Mouse (Mus musculus): ENCODE results near the gene Trpm7.
"Not testable (repeated sequence)": the region's sequence is repeated elsewhere in the genome, so short reads cannot be mapped to it uniquely, and the experiment has no call there.

Trpm7 gene

DNA sequence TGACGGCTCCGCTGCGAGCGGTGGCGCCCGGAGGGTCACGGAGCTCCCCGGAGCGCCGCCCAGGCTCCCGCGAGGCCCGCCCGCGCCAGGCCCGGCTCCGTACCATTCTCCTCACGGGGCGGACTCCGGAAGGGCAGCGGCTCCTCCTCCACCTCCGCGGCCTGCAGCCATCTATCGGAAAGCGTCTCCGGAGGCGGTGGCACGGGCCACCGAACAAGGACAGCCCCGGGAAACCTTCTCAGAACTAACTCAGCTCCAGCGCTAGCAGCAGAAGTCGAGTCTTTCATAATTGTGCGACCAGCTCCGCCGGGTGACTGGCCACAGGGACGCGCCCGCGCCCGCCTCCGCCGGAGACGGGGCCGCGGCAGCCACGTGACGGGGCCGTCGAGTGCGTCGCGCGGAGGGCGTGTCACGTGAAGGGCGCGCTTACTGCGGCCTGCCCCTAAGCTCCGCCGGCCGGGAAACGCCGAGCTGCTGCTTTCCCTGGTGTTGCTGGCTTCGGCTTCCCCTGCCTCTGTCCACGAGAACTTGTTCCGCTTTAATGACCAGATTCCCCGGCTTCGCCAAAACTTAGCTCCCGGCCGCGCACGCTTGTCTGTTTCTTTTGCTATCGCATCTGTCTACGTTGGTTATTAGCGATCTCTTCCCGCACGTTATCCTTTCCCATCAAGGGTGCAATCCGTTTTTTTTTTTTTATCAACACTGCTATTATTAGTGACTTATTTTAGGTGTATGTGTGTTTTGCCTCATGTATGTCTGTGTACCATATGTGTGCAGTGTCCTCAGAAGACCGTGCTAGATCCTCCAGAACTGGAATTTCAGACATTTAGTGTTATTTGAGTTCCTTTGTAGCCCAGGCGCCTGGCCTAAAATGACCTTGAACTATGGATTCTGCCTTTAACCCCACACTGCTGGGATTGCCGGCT lies at the start of gene Trpm7:
Gene Trpm7, minus strand, starts transcription at position 360 of the 926 bp plus-strand sequence.
- peak; percentile 81 to 83 for DNase-seq (ENCODE audit: low read depth in 2 of 2, low spot score in 2 of 2)

DNA sequence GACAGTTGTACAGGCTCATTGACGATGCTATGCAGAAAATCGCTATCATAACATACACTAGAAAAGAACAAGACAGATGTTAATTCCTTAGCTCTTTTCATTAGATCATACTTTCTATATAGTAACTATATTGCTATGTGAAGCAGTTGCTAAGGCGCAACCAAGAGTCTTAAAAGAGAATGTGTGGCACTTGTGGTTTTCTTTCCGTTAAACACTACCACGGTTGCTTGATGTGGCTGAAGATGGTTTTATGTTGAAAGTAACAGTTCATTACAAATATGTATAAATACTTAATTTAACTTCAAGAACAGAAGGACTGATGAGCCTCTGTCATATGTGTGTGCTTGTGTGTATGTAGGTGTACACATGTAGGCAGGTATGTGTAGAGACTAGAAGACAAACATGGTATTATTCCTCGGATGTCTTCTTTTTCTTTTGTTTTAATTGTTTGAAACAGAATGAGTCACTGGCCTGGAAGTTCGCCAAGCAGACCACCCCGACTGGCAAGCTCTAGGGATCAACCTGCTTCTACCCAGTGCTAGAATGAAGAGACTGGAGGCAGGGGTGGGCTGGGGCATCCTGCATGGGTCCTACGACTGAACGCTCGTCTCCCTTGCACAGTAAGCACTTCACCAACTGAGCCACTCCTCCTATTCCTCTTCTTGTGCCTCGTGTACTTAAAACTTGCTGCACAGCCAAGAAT lies 44.5 kb upstream of the Trpm7 start:
- peak; percentile 36 to 50 for DNase-seq (ENCODE audit: low read depth in 2 of 2, low spot score in 2 of 2)

DNA sequence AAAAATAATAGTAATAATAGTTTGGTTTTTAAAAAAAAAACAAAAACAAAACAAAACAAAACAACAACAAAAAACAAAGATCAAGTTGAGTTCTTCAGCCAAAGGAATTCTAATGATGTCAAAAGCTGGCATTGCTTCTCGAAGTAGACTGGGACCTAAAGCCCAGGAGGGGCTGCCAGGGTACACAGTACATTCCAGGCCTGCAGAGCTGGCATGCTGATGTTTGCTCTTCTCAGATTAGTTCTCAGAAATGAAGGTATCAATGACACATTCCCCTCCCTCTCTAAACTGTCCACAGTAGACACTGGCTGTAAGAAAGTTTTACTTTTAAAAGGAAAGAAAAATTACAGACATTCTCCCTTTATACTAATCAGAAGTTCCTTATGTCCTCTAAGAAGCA lies 40.2 kb upstream of the Trpm7 start:
- DNase-seq (ENCODE audit: low read depth in 2 of 2, low spot score in 2 of 2): no peak

DNA sequence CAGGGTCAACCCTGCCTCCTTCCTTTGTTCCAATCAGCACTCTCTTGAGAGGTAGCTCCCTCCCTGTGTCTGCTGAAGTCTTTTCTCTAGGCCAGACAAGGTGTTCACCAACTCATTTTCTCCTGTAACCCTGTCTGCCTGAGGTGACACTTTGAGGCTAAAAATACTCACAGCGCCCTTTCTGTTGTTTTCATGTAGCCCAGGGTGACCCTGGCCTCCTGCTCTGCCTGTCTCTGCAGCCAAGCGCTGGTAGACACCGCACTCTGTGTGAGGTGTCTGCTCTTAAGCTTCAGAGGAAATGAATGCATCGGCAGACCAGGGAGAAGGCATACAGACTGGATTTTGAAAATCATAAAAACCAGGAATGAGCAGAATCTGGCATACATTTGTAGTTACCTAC lies 38.1 kb upstream of the Trpm7 start:
- no peak for DNase-seq (ENCODE audit: low read depth in 2 of 2, low spot score in 2 of 2)

DNA sequence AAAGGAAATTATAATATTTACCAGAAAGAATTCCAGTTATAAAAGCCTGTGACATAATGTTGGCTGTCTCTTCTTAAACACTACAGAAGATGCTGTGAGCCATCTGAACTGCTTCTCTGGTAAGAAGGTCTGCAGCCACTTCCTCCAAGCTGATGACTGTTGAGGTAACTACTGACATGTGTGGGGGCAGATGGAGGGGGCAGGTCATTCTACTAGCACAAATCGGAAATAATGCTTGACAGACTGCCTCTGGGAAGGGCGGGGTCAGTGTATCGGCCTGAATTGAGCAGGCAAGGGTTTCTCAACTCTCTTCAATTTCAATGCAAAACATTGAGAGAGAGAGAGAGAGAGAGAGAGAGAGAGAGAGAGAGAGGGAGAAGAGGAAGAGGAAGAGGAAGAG lies 28.1 kb upstream of the Trpm7 start:
- DNase-seq (ENCODE audit: low read depth in 2 of 2, low spot score in 2 of 2): no peak

DNA sequence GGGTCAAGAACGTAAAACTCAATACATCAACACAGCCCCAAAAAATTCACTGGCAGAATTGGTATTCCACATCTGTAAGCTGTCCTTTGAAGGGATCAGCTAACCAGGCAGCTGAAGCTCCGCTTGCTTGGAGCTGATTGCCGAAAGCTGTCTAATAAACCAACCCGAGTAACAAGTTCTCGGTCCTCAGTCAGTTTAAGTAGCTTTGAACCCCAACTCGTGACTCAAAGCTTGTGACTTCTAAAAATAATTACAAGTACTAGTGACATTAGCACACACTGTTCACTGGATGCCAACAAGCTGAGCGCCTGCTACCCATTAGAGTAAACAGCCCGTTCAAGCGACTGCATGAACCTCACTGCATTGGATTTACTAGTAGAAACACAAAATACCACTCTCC lies 21.5 kb upstream of the Trpm7 start:
- DNase-seq (ENCODE audit: low read depth in 2 of 2, low spot score in 2 of 2): no peak

DNA sequence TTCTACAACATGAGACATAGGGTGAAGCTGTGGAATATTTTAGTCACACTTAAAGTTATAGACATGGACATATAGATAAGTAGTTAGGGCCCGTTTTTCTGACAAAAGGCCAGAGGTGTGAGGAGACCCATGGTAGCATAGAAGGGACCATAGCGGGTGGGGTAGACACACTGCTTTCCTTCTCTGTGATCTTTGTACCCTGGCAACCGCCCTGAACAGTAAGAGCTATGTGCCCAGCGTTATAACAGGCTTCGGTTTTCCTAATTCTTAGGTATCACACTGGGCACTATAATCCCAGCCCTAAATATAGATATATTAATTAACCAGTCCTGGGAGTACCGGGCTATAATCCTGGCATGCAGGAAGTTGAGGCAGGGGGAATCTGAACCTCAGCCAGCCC lies 20.9 kb upstream of the Trpm7 start:
- no peak for DNase-seq (ENCODE audit: low read depth in 2 of 2, low spot score in 2 of 2)

DNA sequence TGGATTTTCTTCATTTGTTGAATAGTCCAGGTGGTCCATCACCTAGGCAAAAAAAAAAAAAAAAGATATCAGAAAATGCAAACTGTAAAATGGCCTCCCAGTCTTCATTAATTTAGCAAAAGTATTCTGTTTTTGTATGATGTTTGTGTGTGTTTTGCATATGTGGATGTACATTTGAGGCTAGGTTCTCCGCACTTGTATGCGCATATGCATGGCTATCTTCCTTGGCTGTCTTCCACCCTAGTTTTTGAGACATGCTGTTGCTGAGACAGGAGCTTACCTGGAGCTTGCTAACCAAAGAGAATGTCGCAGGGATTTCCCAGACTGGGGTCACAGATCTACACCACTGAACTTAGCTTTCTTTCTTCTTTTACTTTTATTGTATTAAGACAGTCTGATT lies 18.2 kb upstream of the Trpm7 start:
- no peak for DNase-seq (ENCODE audit: low read depth in 2 of 2, low spot score in 2 of 2)

DNA sequence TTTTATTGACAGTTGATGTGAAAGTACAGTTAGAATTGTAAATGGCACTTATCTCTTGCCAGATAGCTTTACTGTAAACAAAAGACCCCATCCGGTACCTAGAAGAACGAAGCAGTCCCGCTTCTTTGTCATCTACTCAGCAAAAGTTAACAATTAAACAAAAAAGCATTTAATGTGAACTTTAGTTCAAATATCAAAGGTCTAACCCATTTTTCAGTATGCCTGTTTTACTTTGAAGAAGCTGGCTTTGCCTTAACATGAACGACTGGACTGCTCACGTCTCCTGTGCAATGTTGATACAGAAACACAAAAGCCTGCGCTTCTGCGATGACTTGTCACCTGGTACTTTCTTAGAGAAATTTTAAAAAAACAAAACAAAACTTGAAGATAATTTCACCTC lies 16.3 kb upstream of the Trpm7 start:
- DNase-seq (ENCODE audit: low read depth in 2 of 2, low spot score in 2 of 2): no peak

DNA sequence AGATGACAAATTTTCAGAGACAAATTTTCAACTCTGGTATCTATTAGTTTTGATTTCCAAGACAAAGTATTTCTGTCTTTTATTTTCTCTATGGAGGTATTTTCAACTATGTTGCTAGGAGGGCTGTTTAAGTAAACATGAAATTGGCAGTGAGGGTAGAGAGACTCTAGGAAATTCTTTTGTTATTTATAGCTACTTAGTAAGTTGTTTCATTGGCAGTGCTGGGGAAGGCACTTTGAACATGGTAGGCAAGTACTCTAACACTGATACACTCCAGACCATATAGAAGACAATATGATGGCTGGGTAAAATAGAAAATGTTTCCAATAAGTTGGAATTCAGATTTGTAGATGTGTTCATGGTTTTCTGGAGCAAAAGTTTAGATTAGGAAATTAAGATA lies 15.7 kb upstream of the Trpm7 start:
- DNase-seq (ENCODE audit: low read depth in 2 of 2, low spot score in 2 of 2): no peak

DNA sequence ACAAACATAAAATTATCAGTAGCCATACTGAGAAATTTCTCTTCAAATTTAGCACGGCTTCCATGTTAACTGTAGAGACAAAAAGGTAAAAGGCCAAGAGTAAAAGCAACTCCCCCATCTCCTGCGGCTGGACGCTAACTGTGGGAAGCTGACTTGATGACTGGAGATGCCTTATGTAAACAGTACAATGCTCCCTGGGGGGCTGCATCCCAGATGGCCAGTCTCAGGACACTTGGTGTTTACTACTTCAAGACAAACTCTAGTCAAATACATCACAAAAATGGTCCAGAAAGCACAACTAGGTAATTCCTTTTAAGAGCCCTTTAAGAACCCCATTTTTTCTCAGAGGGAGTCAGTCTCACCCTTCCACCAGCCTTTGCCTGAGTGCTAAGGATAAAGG lies 11.1 kb upstream of the Trpm7 start:
- no peak for DNase-seq (ENCODE audit: low read depth in 2 of 2, low spot score in 2 of 2)

DNA sequence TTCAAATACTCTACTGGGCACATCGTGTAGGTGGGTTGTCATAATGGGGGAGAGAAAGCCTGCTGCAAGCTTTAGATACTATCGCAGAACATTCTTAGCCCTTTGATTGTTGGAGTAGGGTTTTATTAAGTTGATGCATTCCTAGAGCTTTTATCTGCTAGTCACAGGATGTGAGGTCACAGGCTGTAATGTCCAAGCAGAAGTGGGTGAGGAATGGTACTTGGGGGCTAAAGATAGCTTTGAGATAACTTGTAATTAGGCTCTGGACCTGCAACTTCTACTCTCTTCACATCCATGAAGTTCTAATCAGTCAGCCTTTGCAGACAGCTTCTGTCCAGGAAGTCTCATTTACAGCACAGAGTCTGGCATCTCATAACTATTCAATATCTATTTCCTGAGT lies 9.8 kb upstream of the Trpm7 start:
- DNase-seq (ENCODE audit: low read depth in 2 of 2, low spot score in 2 of 2): no peak

DNA sequence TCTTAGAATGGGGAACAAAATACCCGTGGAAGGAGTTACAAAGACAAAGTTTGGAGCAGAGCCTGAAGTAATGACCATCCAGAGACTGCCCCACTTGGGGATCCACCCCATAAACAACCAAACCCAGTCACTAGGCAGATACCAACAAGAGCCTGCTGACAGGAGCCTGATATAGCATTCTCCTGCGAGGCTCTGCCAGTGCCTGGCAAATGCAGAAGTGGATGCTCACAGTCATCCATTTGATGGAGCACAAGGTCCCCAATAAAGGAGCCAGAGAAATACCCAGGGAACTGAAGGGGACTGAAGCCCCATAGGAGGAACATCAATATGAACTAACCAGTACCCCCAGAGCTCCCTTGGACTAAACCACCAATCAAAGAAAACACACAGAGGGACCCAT lies 6.7 kb upstream of the Trpm7 start:
- DNase-seq (ENCODE audit: low read depth in 2 of 2, low spot score in 2 of 2): not testable (repeated sequence)

DNA sequence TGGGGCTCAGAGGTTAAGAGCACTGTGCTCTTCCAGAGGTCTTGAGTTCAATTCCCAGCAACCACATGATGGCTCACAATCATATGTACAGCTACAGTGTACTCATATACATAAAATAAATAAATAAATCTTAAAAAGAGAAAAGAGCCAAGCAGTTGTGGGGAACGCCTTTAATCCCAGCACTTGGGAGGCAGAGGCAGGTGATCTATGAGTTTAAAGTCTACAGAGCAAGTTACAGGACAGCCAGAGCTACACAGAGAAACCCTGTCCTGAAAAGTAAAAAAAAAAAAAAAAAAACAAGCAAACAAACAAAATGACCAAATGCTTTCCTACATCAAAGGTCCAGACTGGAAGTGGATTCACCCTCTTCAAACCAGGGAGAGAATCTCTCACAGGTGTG lies 2.0 kb upstream of the Trpm7 start:
- DNase-seq (ENCODE audit: low read depth in 2 of 2, low spot score in 2 of 2): no peak

DNA sequence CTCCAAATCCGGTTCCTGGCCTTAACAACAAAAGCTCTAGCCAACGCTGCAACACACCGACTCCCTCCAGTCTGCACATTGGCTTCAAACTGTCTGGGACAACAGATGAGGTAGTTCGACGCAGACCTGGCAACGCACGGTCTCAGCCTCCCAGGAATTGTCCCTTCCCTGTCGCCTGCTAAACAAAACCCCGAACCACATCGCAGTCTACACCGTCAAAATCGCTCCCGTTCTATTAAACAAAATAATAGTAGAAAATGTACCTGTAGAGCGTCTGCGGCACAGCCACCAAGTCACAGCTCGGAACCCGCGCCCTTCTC lies 554 bp downstream of the Trpm7 start:
- peak in 1 of 2 experiments; percentile 13 for DNase-seq (ENCODE audit: low read depth in 2 of 2, low spot score in 2 of 2)

DNA sequence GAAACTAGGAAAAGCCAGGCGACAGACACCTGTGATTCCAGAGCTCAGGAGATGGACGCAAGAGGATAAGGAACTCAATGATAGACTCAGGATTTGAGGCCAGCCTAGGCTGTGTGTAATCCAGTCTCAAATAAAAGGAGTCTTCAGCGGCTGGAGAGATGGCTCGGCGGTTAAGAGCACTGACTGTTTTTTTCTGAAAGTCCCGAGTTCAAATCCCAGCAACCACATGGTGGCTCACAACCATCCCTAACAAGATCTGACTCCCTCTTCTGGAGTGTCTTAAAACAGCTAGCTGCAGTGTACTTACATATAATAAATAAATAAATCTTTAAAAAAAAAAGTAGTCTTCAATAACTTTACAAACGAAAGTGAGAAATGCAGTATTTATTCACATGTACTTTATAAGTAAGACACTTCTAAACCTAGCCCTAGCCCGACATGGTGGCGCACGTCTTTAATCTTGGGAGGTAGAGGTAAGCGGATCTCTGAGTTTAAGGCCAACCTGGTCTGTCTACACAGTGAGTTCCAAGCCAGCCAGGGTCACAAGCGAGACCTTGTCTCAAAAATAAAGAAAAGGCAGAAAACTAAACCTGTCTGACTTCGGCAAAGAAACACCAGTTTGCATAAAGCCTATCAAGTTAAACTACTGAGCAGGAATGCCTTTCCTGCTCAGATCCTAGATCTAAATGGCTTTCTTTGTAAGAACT lies 1.1 kb downstream of the Trpm7 start:
- peak in 1 of 2 experiments; percentile 7 for DNase-seq (ENCODE audit: low read depth in 2 of 2, low spot score in 2 of 2)

DNA sequence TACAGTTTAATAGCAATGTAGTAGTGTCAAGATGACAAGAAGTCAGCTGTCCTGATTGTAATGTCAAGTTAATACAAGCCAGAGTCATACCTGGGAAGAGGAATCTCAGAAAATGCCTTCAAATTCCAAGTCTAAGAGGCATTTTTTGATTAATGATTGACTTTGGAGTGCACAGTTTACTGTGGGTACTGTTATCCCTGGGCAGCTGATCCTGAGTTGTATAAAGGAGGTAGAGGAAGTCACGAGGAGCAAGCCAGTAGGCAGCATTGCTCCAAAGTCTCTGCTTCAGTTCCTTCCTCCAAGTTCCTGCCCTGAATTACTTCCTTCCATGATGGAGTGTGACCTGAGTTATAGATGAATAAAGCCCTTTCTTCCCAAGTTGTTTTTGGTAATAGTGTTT lies 9.7 kb downstream of the Trpm7 start:
- DNase-seq (ENCODE audit: low read depth in 2 of 2, low spot score in 2 of 2): no peak

DNA sequence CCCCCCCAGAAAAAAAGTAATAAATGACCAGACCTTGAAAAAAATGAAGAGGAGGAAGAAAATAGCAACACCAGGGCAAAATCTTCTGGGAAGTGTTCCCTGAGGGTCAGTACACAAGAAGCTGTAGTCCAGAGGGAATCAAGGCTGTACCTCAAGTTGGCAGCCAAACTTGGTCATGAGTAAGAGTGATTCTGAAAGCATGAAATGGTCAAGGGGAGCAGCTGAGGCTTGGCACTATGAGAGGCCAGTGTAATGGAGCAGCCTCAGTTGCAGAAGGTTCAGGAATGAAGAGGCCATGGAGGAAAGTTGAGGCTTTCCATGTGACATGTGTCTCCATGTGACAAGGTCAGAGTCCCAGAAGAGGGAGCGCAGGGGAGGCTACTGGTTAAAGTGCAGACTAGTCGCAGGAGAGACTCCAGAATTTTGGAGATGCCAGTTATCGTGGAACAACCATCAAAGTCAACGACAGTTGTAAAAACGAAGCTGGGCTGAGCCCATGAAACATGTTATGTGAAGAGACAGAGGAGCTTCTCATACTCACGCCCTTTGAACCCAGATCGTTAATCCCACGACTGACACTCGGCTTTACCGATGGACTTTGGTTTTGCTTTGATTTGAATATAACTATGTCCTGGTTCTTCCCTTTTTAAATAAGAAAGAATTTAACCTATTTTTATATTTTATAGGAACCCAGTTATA lies 10.4 kb downstream of the Trpm7 start:
- DNase-seq (ENCODE audit: low read depth in 2 of 2, low spot score in 2 of 2): no peak

DNA sequence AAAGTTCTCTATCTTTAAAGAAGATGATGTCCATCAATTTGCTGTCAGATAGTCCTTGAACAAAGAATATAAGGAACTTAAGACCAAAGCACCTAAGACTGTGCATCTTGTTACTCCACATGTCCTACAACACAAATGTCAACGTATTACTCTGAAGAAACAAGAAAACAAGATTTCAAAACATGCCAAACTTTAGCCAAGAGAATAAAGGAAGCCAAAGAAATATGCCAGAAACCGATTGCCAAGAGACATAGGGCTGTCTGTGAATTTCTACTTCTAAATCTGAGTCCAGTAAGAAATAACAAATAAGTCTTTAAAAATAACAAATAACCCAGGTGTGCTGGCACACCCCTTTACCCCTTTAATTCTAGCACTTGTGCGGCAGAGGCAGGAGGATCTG lies 11.0 kb downstream of the Trpm7 start:
- no peak for DNase-seq (ENCODE audit: low read depth in 2 of 2, low spot score in 2 of 2)

DNA sequence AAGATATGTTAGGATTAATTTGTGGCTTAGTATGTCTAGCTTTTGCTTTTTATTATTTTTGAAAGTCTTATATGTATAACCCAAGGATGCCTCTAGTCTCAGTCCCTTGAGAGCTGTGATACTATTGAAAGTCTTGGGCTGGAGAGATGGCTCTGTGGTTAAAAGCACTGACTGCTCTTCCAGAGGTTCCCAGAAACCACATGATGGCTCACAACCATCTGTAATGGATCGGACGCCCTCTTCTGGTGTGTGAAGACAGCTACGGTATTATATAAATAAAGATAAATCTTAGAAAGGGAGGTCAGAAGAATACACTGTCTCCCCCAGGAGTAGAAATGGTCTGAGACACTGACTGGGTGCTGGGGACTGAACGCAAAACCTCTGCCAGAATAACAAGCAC lies 31.3 kb downstream of the Trpm7 start:
- no peak for DNase-seq (ENCODE audit: low read depth in 2 of 2, low spot score in 2 of 2)

DNA sequence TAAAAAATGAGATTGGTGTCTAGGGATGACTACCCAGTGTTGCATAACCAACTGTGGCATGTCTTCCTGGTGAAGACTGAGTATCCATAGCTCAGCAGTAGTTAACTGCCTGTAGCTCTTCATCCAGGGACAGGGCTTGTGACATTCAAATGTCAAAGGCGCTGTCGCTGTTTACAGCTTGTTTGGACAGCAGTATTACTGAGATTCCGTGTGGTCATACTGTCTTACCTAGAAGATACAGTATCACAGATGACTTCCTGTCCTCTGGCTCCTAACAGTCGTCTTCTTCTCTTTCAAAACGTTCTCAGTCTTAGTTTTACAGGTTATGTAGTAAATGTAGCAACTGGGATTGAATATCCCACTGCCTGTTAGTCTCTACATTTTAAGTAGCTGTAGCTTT lies 37.2 kb downstream of the Trpm7 start:
- DNase-seq (ENCODE audit: low read depth in 2 of 2, low spot score in 2 of 2): no peak
